26 mouse cellular contexts compared by ENCODE assay signal in the genomic region with DNA sequence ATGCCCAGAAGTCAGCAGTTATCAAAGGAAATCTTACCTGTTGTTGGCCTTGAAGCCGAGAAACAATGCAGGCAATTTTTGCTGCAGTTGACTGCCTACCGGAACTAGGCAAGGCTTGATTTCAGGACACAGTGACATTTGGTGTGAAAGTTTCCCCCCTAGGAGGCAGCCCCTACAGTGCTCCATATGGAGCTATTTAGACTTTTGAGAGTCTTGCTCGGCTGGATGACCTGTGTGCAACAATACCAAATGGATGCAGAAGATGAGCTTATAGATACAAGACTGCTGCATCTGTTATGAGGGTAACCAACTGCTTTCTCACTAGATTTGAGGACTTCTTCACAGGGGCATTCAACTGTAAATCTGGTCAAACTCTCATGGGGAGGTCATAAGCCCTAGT.
DNase-seq lines count a peak whose midpoint lies in the region; TF ChIP-seq lines count a peak whose summit lies in the region.
"Had no signal": no experiment of that assay in that cellular context is flagged by ENCODE, and none has a peak within 500 bp of the region (broad histone marks: within the 10 kb centered on the region; RNA-seq: fewer than 3 reads in every experiment).

No protein-coding gene starts in this region.

- intact Hi-C loops in heart, adult 2 months (cut with DNase I): no loop called here

- no peaks in the 10 kb centered on the region; the same call in 1 of the 2 replicates for H3K4me1 ChIP-seq in heart, adult 2 months (ENCODE audit: control insufficient read depth, insufficient read depth, low read length)
- H3K4me1 ChIP-seq: embryonic facial prominence, embryonic 10.5 days; embryonic facial prominence, embryonic 13.5 days; forebrain, embryonic 12.5 days; forebrain, embryonic 15.5 days; heart, embryonic 12.5 days; heart, embryonic 15.5 days had no signal

- H3K9ac ChIP-seq in heart, adult 2 months (ENCODE audit: low read depth, low read length): no peak overlapping the region
- H3K9ac ChIP-seq: embryonic facial prominence, embryonic 13.5 days; forebrain, embryonic 12.5 days; forebrain, embryonic 15.5 days; heart, embryonic 12.5 days; heart, embryonic 15.5 days; hindbrain, embryonic 14.5 days had no signal

- H3K79me2 ChIP-seq in heart, adult 2 months (replicated peaks; ENCODE audit: control insufficient read depth, insufficient read depth, low read length): no peaks in the 10 kb centered on the region

- no peak for TF ChIP-seq POLR2A in heart, adult 2 months (IDR thresholded peaks at IDR 0.05; ENCODE audit: insufficient read depth, low read depth, low read length)

- no peak overlapping the region for H3K4me3 ChIP-seq in heart, adult 2 months
- H3K4me3 ChIP-seq: embryonic facial prominence, embryonic 10.5 days; embryonic facial prominence, embryonic 13.5 days; erythroblast, embryonic 14.5 days; forebrain, embryonic 12.5 days; forebrain, embryonic 15.5 days; gastrocnemius, adult 2 months; heart, embryonic 12.5 days; heart, embryonic 15.5 days had no signal

- H3K36me3 ChIP-seq in heart, adult 2 months (ENCODE audit: control insufficient read depth, insufficient read depth, low read length): no peaks in the 10 kb centered on the region
- H3K36me3 ChIP-seq: embryonic facial prominence, embryonic 10.5 days; embryonic facial prominence, embryonic 13.5 days; forebrain, embryonic 12.5 days; forebrain, embryonic 15.5 days; heart, embryonic 12.5 days; heart, embryonic 15.5 days had no signal

- H3K27ac ChIP-seq in heart, adult 2 months: no peak overlapping the region
- H3K27ac ChIP-seq: embryonic facial prominence, embryonic 10.5 days; embryonic facial prominence, embryonic 13.5 days; forebrain, embryonic 12.5 days; forebrain, embryonic 15.5 days; gastrocnemius, adult 2 months; heart, embryonic 15.5 days; hindbrain, embryonic 14.5 days; hindbrain, postnatal 0 days had no signal

- peak; percentile 37 for DNase-seq in cerebellum, adult 11 months
- DNase-seq in cerebellum, postnatal 4 days (ENCODE audit: low spot score in 2 of 2): no peak
- peak; percentile 65 for DNase-seq in brain, adult 2 months (ENCODE audit: low read depth, low spot score)
- DNase-seq in cerebellum, adult 8-10 months: peak; percentile 47
- peak; percentile 55 to 58 for DNase-seq in cerebellum, postnatal 25 days
- no peak for DNase-seq in heart, adult 2 months
- DNase-seq in kidney, adult 11 months: no peak
- DNase-seq in right cerebral cortex, postnatal 14 days: no peak
- DNase-seq: adrenal gland, adult 8-10 months; adrenal gland, postnatal 25 days; embryo, embryonic 11 days; gastrocnemius, adult 2 months; gastrocnemius, postnatal 14 days; heart, adult 11 months; heart, postnatal 10 days; heart, postnatal 4 days; kidney, adult 8-10 months had no signal

- 86% methylated on average over 3 of the region's 3 CpGs for WGBS in heart, adult 2 months

- no peak for TF ChIP-seq EP300 in heart, adult 2 months (IDR thresholded peaks at IDR 0.05; ENCODE audit: insufficient read depth, low read depth, low read length)

- H3K27me3 ChIP-seq in heart, adult 2 months (ENCODE audit: control insufficient read depth, insufficient read depth, low read length): no peaks in the 10 kb centered on the region
- H3K27me3 ChIP-seq: embryonic facial prominence, embryonic 13.5 days; forebrain, embryonic 12.5 days; forebrain, embryonic 15.5 days; heart, embryonic 12.5 days; heart, embryonic 15.5 days had no signal

- no peak for TF ChIP-seq CTCF in heart, adult 2 months (IDR thresholded peaks at IDR 0.05)

Comparison
In these comparisons a context has a peak if more than half of its experiments do, and no peak if none do; other contexts are left out.
1. DNase-seq: peak in cerebellum, adult 11 months (single experiment), brain, adult 2 months (single experiment), cerebellum, adult 8-10 months (single experiment) and cerebellum, postnatal 25 days (2 of 2); none in cerebellum, postnatal 4 days (0 of 2), heart, adult 2 months (0 of 2), kidney, adult 11 months (single experiment) and right cerebral cortex, postnatal 14 days (single experiment).